Mouse (Mus musculus): ENCODE data around the gene Smpdl3a. TPM values are rescaled to one million over a fixed set of nuclear protein-coding genes. Genes with fewer than 3 reads are reported as not detected.

Gene Smpdl3a
- polyA plus RNA-seq, 1 experiment: 48.3 TPM

- TF ChIP-seq CTCF (IDR thresholded peaks at IDR 0.05; ENCODE audit: borderline replicate concordance, control insufficient read depth, extremely low read depth, insufficient read depth, low read length, poor library complexity): no peak
- TF ChIP-seq POLR2A (IDR thresholded peaks at IDR 0.05; ENCODE audit: control insufficient read depth, extremely low read depth, insufficient read depth, low read length, poor library complexity): no peak
These were observed 41.8 kb downstream of the Smpdl3a start for GRCm38 (mm10) chr10:57835982-57836381.

GRCm38 (mm10) chr10:57841638-57842509, 47.7 kb downstream of the Smpdl3a start:
- TF ChIP-seq CTCF (IDR thresholded peaks at IDR 0.05; ENCODE audit: borderline replicate concordance, control insufficient read depth, extremely low read depth, insufficient read depth, low read length, poor library complexity) (no peak), POLR2A (IDR thresholded peaks at IDR 0.05; ENCODE audit: control insufficient read depth, extremely low read depth, insufficient read depth, low read length, poor library complexity) (no peak)
- Histone ChIP-seq H3K36me3 (ENCODE audit: control insufficient read depth, insufficient read depth, low read length) (no peaks in the 10 kb centered on the region), H3K27me3 (ENCODE audit: control insufficient read depth, insufficient read depth, low read length) (no peaks in the 10 kb centered on the region), H3K4me3 (ENCODE audit: control insufficient read depth, insufficient read depth, low read length) (no peak overlapping the region), H3K27ac (ENCODE audit: control insufficient read depth, insufficient read depth, low read length) (no peak overlapping the region), H3K4me1 (replicated peaks; ENCODE audit: control insufficient read depth, insufficient read depth, low read length) (no peaks in the 10 kb centered on the region)
- 37% methylated on average over 8 of the region's 8 CpGs for WGBS
- DNase-seq: peak; percentile 33

More at GRCm38 (mm10) chr10:57835982-57836381, 41.8 kb downstream of the Smpdl3a start:
- H3K36me3 ChIP-seq (ENCODE audit: control insufficient read depth, insufficient read depth, low read length): no peaks in the 10 kb centered on the region
- H3K27me3 ChIP-seq (ENCODE audit: control insufficient read depth, insufficient read depth, low read length): no peaks in the 10 kb centered on the region
- H3K27ac ChIP-seq (ENCODE audit: control insufficient read depth, insufficient read depth, low read length): no peak overlapping the region
- no peaks in the 10 kb centered on the region for H3K4me1 ChIP-seq (replicated peaks; ENCODE audit: control insufficient read depth, insufficient read depth, low read length)
- no peak overlapping the region for H3K4me3 ChIP-seq (ENCODE audit: control insufficient read depth, insufficient read depth, low read length)
- DNase-seq: no peak

- H3K4me3 ChIP-seq (ENCODE audit: control insufficient read depth, insufficient read depth, low read length): no peak overlapping the region
- no peaks in the 10 kb centered on the region for H3K4me1 ChIP-seq (replicated peaks; ENCODE audit: control insufficient read depth, insufficient read depth, low read length)
- H3K27ac ChIP-seq (ENCODE audit: control insufficient read depth, insufficient read depth, low read length): no peak overlapping the region
- WGBS: 58% methylated on average over 5 of the region's 6 CpGs
- no peaks in the 10 kb centered on the region for H3K27me3 ChIP-seq (ENCODE audit: control insufficient read depth, insufficient read depth, low read length)
- no peaks in the 10 kb centered on the region for H3K36me3 ChIP-seq (ENCODE audit: control insufficient read depth, insufficient read depth, low read length)
- DNase-seq: peak; percentile 16
- TF ChIP-seq POLR2A (IDR thresholded peaks at IDR 0.05; ENCODE audit: control insufficient read depth, extremely low read depth, insufficient read depth, low read length, poor library complexity): no peak
- TF ChIP-seq CTCF (IDR thresholded peaks at IDR 0.05; ENCODE audit: borderline replicate concordance, control insufficient read depth, extremely low read depth, insufficient read depth, low read length, poor library complexity): no peak
These were observed 54.0 kb downstream of the Smpdl3a start for GRCm38 (mm10) chr10:57847916-57848682.

Other genes with a start within 250 kb of the Smpdl3a start
- 3.0 and 4.3 TPM in 2 replicates for gene Pkib, start 162.4 kb upstream of the Smpdl3a start, polyA plus RNA-seq (2012; rRNA removed)
- 0.16 and 0.31 TPM in 2 replicates for gene Fabp7, start 9.5 kb upstream of the Smpdl3a start, polyA plus RNA-seq (2012; rRNA removed)